Mouse (Mus musculus): ENCODE data around the gene Olfr170.
"Not testable (repeated sequence)": the region's sequence is repeated elsewhere in the genome, so short reads cannot be mapped to it uniquely, and the experiment has no call there.

Gene Olfr170

DNA sequence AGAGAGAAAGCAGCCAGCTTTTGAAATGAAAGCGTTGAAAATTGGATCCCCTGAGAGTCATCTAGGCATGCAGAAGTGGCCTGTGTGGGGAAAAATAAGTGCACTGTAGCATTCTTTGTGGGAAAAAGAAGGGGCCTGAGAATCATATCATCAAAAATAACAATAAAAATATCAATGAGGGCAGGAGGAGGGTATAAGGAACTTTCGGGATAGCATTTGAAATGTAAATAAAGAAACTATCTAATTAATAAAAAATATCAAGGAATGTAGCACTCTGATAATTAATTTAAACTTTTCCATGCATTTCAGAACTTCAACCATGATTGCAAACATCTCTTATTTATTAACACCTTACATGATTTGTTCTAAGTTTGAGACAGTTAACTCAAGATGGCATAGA is at the start of gene Olfr170:
Gene Olfr170, minus strand, starts transcription at position 101 of the 400 bp plus-strand sequence.
- DNase-seq (ENCODE audit: low spot score in 2 of 2): not testable (repeated sequence)

DNA sequence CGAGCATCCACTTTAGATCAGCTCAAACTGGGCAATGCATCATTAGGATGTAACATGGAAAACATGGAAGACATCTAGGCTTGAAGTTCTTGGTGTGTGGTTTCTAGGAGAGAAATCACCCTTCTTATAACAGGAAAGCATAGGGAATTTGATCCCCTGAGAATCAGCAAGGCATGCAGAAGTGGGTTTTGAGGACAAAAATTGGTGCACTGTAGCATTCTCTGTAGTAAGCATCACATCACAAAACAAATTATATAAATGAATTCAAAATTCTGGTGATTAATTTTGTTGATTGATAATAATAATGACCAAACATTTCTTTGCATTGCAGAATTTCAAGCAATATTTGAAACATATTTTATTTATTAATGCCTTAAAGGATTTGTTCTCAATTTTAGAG is 18.1 kb upstream of the Olfr170 start, which contains the start of gene Olfr171:
Gene Olfr171, minus strand, starts transcription at position 101 of the 400 bp plus-strand sequence.
- DNase-seq (ENCODE audit: low spot score in 2 of 2): no peak

DNA sequence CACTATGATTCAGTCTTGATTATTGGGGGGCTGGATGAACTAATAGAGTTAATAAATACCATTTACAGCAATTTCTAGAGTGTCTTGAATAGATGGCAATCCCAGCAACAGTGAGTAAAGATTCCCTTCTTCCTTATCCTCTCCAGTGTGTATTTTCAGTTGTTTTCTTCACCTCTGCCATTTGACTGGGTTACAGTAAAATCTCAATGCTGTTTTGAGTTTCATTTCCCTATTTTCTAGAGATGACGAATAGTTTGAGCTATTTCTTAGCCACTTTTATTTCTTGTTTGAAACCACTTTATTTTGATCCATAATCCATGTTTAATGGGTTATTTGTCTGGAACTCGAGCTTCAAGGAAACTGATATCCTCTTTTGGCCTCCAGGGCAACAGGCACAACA is 8.5 kb downstream of the Olfr170 start:
- DNase-seq (ENCODE audit: low spot score in 2 of 2): no peak

DNA sequence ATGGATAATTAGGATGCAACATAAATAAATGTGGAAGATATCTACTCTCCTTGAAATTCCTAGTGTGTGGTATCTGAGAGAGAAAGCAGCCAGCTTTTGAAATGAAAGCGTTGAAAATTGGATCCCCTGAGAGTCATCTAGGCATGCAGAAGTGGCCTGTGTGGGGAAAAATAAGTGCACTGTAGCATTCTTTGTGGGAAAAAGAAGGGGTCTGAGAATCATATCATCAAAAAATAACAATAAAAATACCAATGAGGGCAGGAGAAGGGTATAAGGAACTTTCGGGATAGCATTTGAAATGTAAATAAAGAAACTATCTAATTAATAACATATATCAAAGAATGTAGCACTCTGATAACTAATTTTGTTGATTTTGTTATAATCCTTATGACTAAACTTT is 40.0 kb downstream of the Olfr170 start, which contains the start of gene Olfr169:
Gene Olfr169, minus strand, starts transcription at position 101 of the 400 bp plus-strand sequence.
- DNase-seq (ENCODE audit: low spot score in 2 of 2): not testable (repeated sequence)

Measured in urinary bladder, postnatal 36 days (tissue).